Mouse (Mus musculus) small intestine, adult 2 months (tissue): Measurements from ENCODE around the gene Iqsec2. TPM values are rescaled to one million over a fixed set of nuclear protein-coding genes. Genes with fewer than 3 reads are reported as not detected.

ENCODE experiments used
- H3K27ac ChIP-seq: fragments of 200-500 bp; 2 replicates; pipeline ENCODE4 v1.5.1; 2012; ENCODE audit warnings: low read depth, low read length, control low read depth, inconsistent platforms; ENCODE audit not compliant: insufficient read depth
- H3K27me3 ChIP-seq: fragments of 200-500 bp; 2 replicates; pipeline ENCODE4 v1.6.1; 2012; ENCODE audit warnings: mild to moderate bottlenecking, moderate library complexity, low read length, inconsistent platforms; ENCODE audit not compliant: control insufficient read depth, insufficient read depth
- H3K36me3 ChIP-seq: fragments of 200-500 bp; 2 replicates; pipeline ENCODE4 v1.6.1; 2012; ENCODE audit warnings: mild to moderate bottlenecking, low read length, control low read depth, inconsistent platforms; ENCODE audit not compliant: control insufficient read depth, insufficient read depth
- H3K4me1 ChIP-seq: fragments of 200-500 bp; 2 replicates; pipeline ENCODE4 v1.6.1; 2012; ENCODE audit warnings: low read length, inconsistent platforms, mixed read lengths; ENCODE audit not compliant: control insufficient read depth, insufficient read depth, insufficient read length
- H3K4me3 ChIP-seq: fragments of 200-500 bp; 2 replicates; pipeline ENCODE4 v1.5.1; 2012; ENCODE audit warnings: low read depth, mild to moderate bottlenecking, control low read depth, inconsistent platforms, low read length, moderate library complexity
- CTCF ChIP-seq: fragments of 200-500 bp; IDR thresholded peaks from 2 replicates; pipeline ENCODE4 v1.5.1; 2012; ENCODE audit warnings: low read depth, mild to moderate bottlenecking, control low read depth, inconsistent platforms, low read length, moderate library complexity, mixed read lengths; ENCODE audit not compliant: insufficient replicate concordance, insufficient read length; ENCODE audit errors: extremely low read depth
- POLR2A ChIP-seq: fragments of 200-500 bp; IDR thresholded peaks from 2 replicates; pipeline ENCODE4 v1.6.1; 2012; ENCODE audit warnings: low read depth, mild to moderate bottlenecking, control low read depth, inconsistent platforms, low read length, moderate library complexity
- WGBS: fragments of 180-500 bp; shearing (Covaris S2); methylation state at CpG from one replicate; pipeline ENCODE4 v1.1.7; 2018; 5-methylcytosine and 5-hydroxymethylcytosine counted together
- polyA plus RNA-seq: library from polyadenylated mRNA; depleted of rRNA; stranded (reverse); fragments of >200 nt; gene quantifications from 2 replicates; pipeline ENCODE4 v1.2.3, GENCODE M21; 2012

Gene Iqsec2
- polyA plus RNA-seq, 1 experiment: 16.1 TPM

DNA sequence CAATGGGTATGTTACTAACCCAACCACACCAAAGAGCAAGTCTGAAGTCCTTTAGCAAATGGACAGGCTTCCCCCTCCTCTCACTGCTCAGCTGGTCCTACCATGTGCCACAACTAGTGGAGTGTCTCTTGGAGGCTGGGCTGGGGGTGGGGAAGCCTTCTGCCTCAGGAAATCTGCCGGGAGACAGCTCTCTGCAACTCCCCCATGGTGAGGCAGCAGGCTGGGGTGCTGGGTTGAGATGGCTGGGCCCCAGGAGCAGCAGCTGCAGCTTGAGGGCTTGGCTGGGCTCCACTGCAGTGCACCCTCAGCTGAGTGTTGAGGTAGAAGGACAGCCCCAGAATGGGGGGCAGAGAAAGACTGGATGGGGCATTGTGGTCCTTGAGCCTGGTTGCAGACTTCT lies 2.1 kb downstream of the Iqsec2 start:
- H3K36me3 ChIP-seq: no peaks in the 10 kb centered on the region
- no peaks in the 10 kb centered on the region for H3K27me3 ChIP-seq
- WGBS: 55% methylated on average over 1 of the region's 1 CpGs
- no peak overlapping the region for H3K27ac ChIP-seq
- TF ChIP-seq POLR2A (no peak), CTCF (no peak)
- no peak overlapping the region for H3K4me3 ChIP-seq
- H3K4me1 ChIP-seq: peaks cover 2% of the 10 kb centered on the region; the same call in 1 of the 2 replicates

DNA sequence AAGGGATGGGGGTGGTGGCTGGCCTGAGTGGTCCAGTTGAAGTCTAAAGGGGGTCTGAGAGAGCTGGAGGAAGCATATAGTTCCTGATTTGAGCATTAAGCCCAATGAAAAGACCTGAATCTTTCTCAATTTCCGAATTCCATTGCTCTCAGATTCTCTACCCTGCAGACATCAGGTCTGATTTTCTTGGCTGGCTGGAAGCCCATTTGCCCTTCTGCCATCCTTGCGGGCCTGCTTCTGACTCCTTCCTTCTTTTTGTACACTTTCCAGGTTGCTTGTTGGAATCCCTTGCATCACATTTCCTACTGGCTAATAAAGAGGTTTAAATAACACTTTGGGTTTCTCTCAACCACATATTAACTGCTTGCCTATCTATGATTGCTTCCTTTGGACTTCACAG lies 2.6 kb downstream of the Iqsec2 start:
- Histone ChIP-seq H3K4me1 (peaks cover 2% of the 10 kb centered on the region; the same call in 1 of the 2 replicates), H3K36me3 (no peaks in the 10 kb centered on the region), H3K27me3 (no peaks in the 10 kb centered on the region), H3K4me3 (no peak overlapping the region), H3K27ac (no peak overlapping the region)
- 76% methylated on average over 2 of the region's 2 CpGs for WGBS
- no peak for TF ChIP-seq POLR2A
- no peak for TF ChIP-seq CTCF

DNA sequence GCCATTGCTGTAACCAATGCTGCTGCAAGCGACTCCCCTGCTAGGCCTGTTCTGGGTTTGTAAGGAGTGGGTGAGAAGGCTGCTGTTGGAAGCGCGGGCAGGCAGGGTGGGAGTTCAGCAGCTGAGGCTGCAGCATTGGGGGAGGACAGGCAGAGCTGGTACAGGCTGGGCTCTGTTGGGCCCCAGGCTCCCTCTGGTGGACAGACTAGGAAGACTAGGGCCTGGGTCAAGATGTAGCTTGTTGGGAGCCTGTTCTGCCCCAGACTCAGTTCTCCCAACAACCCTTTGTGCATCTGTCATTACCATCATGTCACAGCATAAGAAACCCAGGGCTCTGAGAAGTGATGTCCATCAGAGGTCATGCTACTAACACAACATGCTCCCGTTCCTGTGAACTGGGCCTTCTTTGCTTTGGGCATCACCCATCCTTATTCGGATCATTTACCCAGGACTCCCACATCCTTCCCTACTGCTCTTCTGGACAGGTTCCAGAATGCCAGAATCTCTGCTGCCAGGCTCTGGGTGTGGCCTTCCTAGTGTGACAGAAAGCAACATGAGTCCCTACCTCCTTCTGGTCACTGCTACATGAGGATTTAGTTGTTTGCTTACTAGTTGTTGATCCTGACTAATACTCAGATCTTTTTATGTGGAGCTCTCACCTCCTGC lies 3.5 kb downstream of the Iqsec2 start:
- H3K27ac ChIP-seq: no peak overlapping the region
- WGBS: 52% methylated on average over 5 of the region's 5 CpGs
- TF ChIP-seq CTCF (peak; percentile 58; the same call in 1 of the 2 replicates), POLR2A (no peak)

DNA sequence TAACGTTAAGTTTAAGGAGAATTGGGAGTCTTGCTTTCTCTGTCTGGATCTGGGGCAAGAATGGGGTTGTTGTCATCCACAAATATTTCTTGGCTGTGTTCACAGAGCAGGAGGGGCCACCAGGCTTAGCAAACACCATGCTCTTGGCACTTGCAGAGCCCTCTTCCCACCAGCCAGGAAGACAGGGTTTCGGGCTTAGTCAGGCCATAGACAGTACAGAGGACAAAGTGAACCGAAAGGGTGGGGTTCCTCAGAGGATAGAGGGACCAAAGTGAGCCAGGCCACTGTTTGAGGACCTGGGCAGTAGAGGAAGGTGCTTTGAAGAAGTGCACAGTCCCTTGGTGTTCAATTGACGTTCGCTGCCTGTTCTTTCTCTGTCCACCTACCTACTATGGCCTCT lies 4.6 kb downstream of the Iqsec2 start:
- 77% methylated on average over 5 of the region's 5 CpGs for WGBS
- no peak for TF ChIP-seq POLR2A
- TF ChIP-seq CTCF: no peak
- no peak overlapping the region for H3K4me3 ChIP-seq
- H3K4me1 ChIP-seq: peaks cover 2% of the 10 kb centered on the region; the same call in 1 of the 2 replicates
- no peak overlapping the region for H3K27ac ChIP-seq
- no peaks in the 10 kb centered on the region for H3K36me3 ChIP-seq
- no peaks in the 10 kb centered on the region for H3K27me3 ChIP-seq

More for the DNA sequence above, 3.5 kb downstream of the Iqsec2 start:
- H3K4me3 ChIP-seq: no peak overlapping the region
- H3K27me3 ChIP-seq: no peaks in the 10 kb centered on the region
- H3K36me3 ChIP-seq: no peaks in the 10 kb centered on the region
- H3K4me1 ChIP-seq: peaks cover 2% of the 10 kb centered on the region; the same call in 1 of the 2 replicates

DNA sequence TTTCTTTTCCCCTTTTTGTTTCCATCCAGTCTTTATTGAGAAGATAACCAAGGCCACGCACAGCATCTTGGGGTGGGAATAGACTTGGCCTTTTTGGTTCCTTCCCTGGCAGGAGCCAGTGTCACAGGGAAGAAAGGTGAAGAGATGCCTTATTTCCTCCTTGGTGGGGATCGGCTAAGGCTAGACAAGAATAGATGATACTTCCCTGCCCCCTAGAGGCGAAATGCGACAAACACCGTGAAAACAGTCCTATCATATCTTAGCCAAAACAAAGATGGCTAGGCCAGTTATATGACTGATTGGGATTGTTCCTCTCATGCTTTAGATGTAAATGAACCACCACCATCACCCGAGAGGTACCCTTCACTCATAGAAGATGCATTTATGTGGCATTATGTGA lies 7.6 kb downstream of the Iqsec2 start:
- WGBS: 7% methylated on average over 6 of the region's 6 CpGs
- no peak for TF ChIP-seq POLR2A
- peak; percentile 20; the same call in 1 of the 2 replicates for TF ChIP-seq CTCF
- H3K27ac ChIP-seq: no peak overlapping the region
- H3K4me3 ChIP-seq: no peak overlapping the region
- no peaks in the 10 kb centered on the region for H3K4me1 ChIP-seq
- no peaks in the 10 kb centered on the region for H3K27me3 ChIP-seq
- no peaks in the 10 kb centered on the region for H3K36me3 ChIP-seq

DNA sequence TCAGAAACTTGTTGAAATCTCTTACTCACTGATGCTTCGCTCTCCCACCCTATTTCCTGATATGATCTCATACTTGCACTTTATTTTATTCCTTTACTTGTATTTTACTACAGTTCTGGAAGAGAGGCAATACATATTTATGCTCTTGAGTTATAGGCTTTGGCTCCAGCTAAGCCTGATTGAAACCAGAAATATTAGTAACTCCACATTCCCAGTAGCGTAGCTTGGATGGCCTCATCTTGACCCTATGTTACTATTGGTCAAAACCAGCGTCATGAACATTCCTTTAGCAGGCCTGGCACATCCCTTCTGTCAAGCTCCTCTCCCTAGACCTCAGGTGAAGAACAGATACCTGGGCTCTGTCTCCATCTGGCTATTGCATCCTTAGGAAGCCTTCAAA lies 14.2 kb downstream of the Iqsec2 start:
- Histone ChIP-seq H3K27me3 (no peaks in the 10 kb centered on the region), H3K4me1 (no peaks in the 10 kb centered on the region), H3K4me3 (no peak overlapping the region), H3K27ac (no peak overlapping the region), H3K36me3 (no peaks in the 10 kb centered on the region)
- 83% methylated on average over 3 of the region's 3 CpGs for WGBS
- TF ChIP-seq POLR2A: no peak
- TF ChIP-seq CTCF: no peak

DNA sequence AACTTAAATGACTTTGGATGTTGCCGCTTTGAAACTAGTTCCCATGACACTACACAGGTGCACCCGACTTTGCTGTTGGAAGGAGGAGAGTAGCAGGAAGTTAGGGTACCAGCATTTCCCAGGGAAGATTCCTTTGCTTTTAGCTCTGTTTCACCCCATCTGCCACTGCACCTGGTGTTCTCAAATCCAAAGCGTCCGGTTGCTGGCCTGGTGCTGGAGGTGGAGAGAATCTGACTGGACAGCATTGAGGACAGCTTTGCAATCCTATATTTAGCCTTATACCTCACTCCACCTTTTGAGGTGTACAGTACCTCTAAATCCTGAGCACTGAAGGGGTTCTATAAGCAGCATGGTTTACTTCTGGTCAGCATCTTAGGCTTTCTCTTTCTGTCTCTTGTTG lies 17.3 kb downstream of the Iqsec2 start:
- TF ChIP-seq POLR2A: no peak
- 93% methylated on average over 4 of the region's 4 CpGs for WGBS

More for the DNA sequence above, 17.3 kb downstream of the Iqsec2 start:
- Histone ChIP-seq H3K27me3 (no peaks in the 10 kb centered on the region), H3K27ac (no peak overlapping the region), H3K4me1 (no peaks in the 10 kb centered on the region), H3K36me3 (no peaks in the 10 kb centered on the region), H3K4me3 (no peak overlapping the region)
